Mouse (Mus musculus) E14TG2a.4 (cell line): ENCODE results near the gene Hdgfl1.

Experiments
- H3K27me3 ChIP-seq: 2 replicates; pipeline ENCODE4 v1.6.1; 2014; ENCODE audit warnings: low read length, control low read depth; ENCODE audit not compliant: insufficient read depth
- H3K36me3 ChIP-seq: 2 replicates; pipeline ENCODE4 v1.6.1; 2014; ENCODE audit warnings: low read length, control low read depth; ENCODE audit not compliant: insufficient read depth
- H3K4me1 ChIP-seq: replicated peaks from 2 replicates; pipeline ENCODE4 v1.6.1; 2014; ENCODE audit warnings: low read depth, low read length, control low read depth
- H3K4me3 ChIP-seq: replicated peaks from 2 replicates; pipeline ENCODE4 v1.5.1; 2014; ENCODE audit warnings: mild to moderate bottlenecking, low read length
- H3K9me3 ChIP-seq: 2 replicates; pipeline ENCODE4 v1.6.1; 2014; ENCODE audit warnings: low read length, control low read depth
- CTCF ChIP-seq: conservative IDR thresholded peaks from 2 replicates; pipeline ENCODE4 v1.5.1; 2014; ENCODE audit warnings: low read length
- NANOG ChIP-seq: IDR thresholded peaks from 2 replicates; pipeline ENCODE4 v1.6.1; 2014; ENCODE audit warnings: borderline replicate concordance, low read length, mixed read lengths
- POU5F1 ChIP-seq: IDR thresholded peaks from 2 replicates; pipeline ENCODE4 v1.6.1; 2014; ENCODE audit warnings: low read length, borderline replicate concordance

Gene Hdgfl1

DNA sequence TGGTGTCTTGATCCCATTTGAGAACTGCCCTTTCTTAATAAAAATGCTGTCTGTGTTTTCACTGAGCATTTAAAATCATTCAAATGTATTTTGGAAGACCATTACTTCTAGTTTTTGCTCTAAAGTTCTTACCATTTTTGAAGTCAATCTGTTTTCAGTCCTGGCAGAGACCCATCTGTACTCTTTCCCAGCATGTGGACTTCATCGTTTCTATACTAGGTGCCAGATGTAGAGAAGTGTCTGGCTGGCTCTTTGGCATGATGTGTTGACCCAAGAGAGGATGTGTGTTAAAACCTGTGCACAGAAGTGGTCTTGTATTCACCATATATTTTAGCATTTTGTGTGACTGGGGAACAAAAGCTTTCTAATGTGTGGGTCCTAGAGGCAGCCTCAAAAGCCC, 25.9 kb downstream of the Hdgfl1 start:
- TF ChIP-seq NANOG = no peak
- TF ChIP-seq CTCF = no peak
- TF ChIP-seq POU5F1 = no peak
- no peaks in the 10 kb centered on the region for H3K4me1 ChIP-seq
- H3K27me3 ChIP-seq = no peaks in the 10 kb centered on the region
- H3K36me3 ChIP-seq = no peaks in the 10 kb centered on the region
- no peaks in the 10 kb centered on the region for H3K9me3 ChIP-seq
- H3K4me3 ChIP-seq = no peak overlapping the region

DNA sequence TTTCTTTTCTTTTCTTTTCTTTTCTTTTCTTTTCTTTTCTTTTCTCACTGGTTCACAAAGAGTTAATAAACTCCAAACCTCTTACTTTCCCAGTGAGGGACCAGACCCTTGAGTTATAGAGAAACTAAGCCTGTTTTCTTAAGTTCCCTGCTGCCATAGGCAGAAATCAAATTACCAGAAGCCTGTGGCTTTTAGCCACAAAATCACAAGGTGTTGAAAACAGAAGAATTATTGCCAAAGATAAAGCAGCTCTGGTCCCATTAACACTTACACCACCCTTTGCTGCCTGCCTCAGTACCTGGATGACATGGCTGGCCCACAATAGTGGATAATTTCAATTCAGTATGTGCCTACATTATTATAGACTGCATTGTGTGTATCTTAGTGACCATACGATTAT, 35.0 kb downstream of the Hdgfl1 start:
- Histone ChIP-seq H3K4me1 (no peaks in the 10 kb centered on the region), H3K27me3 (no peaks in the 10 kb centered on the region), H3K4me3 (no peak overlapping the region), H3K9me3 (peaks cover 20% of the 10 kb centered on the region), H3K36me3 (no peaks in the 10 kb centered on the region)
- no peak for TF ChIP-seq NANOG
- TF ChIP-seq POU5F1 = no peak
- TF ChIP-seq CTCF = no peak

DNA sequence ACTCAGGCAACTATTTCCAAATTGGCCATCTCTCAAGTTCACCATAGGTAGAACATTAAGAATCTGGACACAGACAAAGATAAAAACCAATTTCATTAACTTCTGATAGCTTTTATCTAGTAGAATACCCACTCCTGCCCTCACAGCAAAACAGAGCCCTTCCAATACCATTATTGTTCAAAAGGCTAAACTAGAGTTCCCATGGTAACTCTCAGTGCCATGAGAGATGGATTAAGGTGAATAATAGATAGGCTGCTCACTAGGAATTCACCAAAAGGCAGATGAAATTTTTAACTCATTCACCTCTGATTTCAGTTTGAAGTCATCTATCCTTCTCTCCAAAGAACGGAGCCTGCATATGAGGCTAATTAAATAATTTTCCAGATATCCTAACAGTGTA, 45.7 kb downstream of the Hdgfl1 start:
- Histone ChIP-seq H3K36me3 (no peaks in the 10 kb centered on the region), H3K4me1 (no peaks in the 10 kb centered on the region), H3K9me3 (no peaks in the 10 kb centered on the region), H3K4me3 (no peak overlapping the region), H3K27me3 (no peaks in the 10 kb centered on the region)
- TF ChIP-seq NANOG (no peak), CTCF (no peak), POU5F1 (no peak)

DNA sequence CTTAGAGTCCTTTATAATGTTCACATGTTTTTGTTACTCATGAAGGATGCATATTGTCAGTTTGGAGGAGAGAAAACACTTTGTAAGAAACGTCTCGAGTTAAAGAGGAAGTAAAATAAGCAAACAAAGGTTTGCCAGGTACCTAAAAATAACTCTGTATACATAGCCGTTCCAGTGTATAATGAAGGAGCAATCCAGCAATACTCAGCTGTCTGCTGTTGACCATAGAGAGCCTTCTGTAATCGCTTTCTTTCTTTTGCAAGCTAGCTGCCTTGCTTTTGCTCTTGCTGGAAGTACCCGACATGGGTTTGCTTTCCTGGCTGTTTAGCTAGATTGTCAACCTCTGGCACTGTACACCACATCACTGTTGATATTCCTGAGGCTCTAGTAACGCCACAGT, 48.6 kb downstream of the Hdgfl1 start:
- Histone ChIP-seq H3K4me1 (no peaks in the 10 kb centered on the region), H3K36me3 (no peaks in the 10 kb centered on the region), H3K4me3 (no peak overlapping the region), H3K27me3 (no peaks in the 10 kb centered on the region), H3K9me3 (no peaks in the 10 kb centered on the region)
- TF ChIP-seq NANOG (no peak), CTCF (no peak), POU5F1 (no peak)

DNA sequence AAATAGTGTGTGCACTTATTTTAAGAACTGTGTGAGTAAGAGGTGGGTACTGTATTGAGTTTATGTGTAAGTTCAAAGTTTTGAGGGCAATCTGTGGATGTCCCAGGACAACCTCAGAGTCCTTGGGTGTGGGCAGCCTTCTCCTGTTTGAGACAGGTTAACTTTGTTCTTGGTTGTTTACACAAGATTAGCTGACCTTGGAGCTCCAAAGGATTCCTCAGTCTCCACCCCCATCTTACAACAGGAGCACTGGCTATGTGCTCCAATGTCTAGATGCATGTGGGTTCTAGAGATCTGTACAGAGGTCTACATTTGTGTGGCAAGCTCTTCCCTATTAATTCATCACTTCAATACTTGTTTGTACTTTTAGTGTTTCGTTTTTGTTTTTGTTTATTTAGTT, 49.0 kb downstream of the Hdgfl1 start:
- no peaks in the 10 kb centered on the region for H3K36me3 ChIP-seq
- H3K4me1 ChIP-seq = no peaks in the 10 kb centered on the region
- TF ChIP-seq POU5F1 = no peak
- no peak for TF ChIP-seq NANOG
- TF ChIP-seq CTCF = no peak

DNA sequence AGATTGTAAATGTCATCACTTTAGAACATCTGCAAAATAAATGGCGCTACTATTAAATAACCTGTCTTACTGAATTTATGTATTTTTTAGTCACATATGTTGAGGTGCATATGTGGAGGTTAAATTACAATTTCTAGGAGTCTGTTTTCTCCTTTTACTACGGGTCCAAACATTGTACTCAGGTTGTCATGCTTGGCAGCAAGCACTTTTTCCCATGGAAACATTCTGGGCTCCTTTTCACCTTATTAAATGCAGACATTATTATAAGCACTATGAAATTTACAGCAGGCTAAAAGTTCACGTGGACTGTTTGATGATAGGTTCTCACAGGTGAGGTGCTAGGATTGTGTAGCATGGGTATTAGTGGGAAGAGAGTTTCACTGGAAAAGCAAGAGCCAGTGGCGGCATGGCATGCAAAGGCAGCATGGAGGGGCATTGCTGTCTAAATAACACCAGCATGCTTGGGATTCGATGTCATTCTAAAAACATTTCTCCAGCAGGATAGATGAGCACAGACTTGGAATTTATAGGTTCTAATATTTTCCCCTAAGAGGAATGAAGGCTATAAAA, 50.7 kb downstream of the Hdgfl1 start:
- no peaks in the 10 kb centered on the region for H3K27me3 ChIP-seq
- TF ChIP-seq CTCF (no peak), POU5F1 (no peak), NANOG (no peak)

More for the DNA sequence above, 49.0 kb downstream of the Hdgfl1 start:
- no peaks in the 10 kb centered on the region for H3K9me3 ChIP-seq
- no peaks in the 10 kb centered on the region for H3K27me3 ChIP-seq
- H3K4me3 ChIP-seq = no peak overlapping the region

More for the DNA sequence above, 50.7 kb downstream of the Hdgfl1 start:
- Histone ChIP-seq H3K9me3 (no peaks in the 10 kb centered on the region), H3K4me3 (no peak overlapping the region), H3K4me1 (no peaks in the 10 kb centered on the region), H3K36me3 (no peaks in the 10 kb centered on the region)
